Mouse (Mus musculus): ENCODE results near the gene Exoc4. TPM values are rescaled to one million over a fixed set of nuclear protein-coding genes. Genes with fewer than 3 reads are reported as not detected.

Exoc4 gene
- polyA plus RNA-seq, 1 experiment from 2014 or later, result 36.1 TPM

DNA sequence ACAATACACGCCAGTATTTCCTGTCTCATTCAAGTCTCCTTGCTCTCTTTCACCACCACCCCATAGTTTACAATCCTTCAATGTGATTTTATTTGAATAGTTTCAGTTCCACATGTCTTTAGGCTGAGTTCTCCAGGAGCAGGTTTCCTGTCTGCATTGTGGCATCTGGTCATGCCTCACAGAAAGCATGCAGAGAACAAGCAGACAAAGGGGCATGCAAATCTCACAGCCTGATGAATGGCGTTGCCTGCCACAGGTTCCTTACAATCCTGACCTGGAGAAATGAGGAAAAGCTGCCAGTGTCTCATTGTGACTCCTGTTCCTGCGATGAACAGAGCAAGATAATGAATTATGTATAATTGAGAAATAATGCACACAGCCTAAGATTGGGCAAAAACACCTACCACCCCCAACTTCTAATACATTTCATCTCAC, 490.0 kb downstream of the Exoc4 start:
- Histone ChIP-seq H3K27ac (ENCODE audit: low read depth, low read length) (no peak overlapping the region), H3K27me3 (ENCODE audit: control insufficient read depth, insufficient read depth, low read length) (no peaks in the 10 kb centered on the region)
- 78% methylated on average over 3 of the region's 3 CpGs for WGBS (ENCODE audit: insufficient replicate concordance)

DNA sequence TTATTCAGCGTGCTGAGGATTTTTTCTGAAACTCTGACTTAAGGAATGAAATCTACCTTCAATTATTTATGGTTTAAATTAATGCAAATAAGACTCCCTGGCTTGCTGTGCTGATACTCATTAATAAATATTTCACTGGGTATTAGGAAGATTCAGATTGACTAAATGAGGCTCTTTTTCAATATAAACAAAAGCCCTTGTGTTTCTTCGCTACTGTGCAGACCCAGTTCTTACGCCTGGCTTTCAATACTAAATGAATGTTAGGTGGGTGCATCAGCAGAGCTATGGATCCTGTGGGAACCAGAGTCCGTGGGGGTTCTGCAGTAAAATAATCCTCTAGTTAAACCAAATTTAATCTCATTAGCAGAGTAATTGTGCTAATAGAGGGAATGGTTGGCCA, 490.4 kb downstream of the Exoc4 start:
- Histone ChIP-seq H3K4me1 (ENCODE audit: control insufficient read depth, insufficient read depth, low read length) (no peaks in the 10 kb centered on the region), H3K9me3 (replicated peaks; ENCODE audit: control insufficient read depth, low read length) (no peaks in the 10 kb centered on the region), H3K9ac (ENCODE audit: low read depth, low read length) (no peak overlapping the region), H3K4me2 (no peak overlapping the region), H3K4me3 (ENCODE audit: low read depth, low read length) (no peak overlapping the region), H3K36me3 (ENCODE audit: control insufficient read depth, insufficient read depth, low read length) (no peaks in the 10 kb centered on the region), H3K27me3 (ENCODE audit: control insufficient read depth, insufficient read depth, low read length) (no peaks in the 10 kb centered on the region), H3K27ac (ENCODE audit: low read depth, low read length) (no peak overlapping the region)
- no peak for ATAC-seq (replicated peaks; ENCODE audit: insufficient number of reproducible peaks, low FRiP score, low TSS enrichment)
- WGBS (ENCODE audit: insufficient replicate concordance), result 83% methylated on average over 4 of the region's 4 CpGs

More for the DNA sequence above, 490.0 kb downstream of the Exoc4 start:
- no peak overlapping the region for H3K9ac ChIP-seq (ENCODE audit: low read depth, low read length)
- no peaks in the 10 kb centered on the region for H3K36me3 ChIP-seq (ENCODE audit: control insufficient read depth, insufficient read depth, low read length)
- no peak for ATAC-seq (replicated peaks; ENCODE audit: insufficient number of reproducible peaks, low FRiP score, low TSS enrichment)
- H3K4me1 ChIP-seq (ENCODE audit: control insufficient read depth, insufficient read depth, low read length), result no peaks in the 10 kb centered on the region
- H3K4me3 ChIP-seq (ENCODE audit: low read depth, low read length), result no peak overlapping the region
- H3K4me2 ChIP-seq, result no peak overlapping the region
- no peaks in the 10 kb centered on the region for H3K9me3 ChIP-seq (replicated peaks; ENCODE audit: control insufficient read depth, low read length)

DNA sequence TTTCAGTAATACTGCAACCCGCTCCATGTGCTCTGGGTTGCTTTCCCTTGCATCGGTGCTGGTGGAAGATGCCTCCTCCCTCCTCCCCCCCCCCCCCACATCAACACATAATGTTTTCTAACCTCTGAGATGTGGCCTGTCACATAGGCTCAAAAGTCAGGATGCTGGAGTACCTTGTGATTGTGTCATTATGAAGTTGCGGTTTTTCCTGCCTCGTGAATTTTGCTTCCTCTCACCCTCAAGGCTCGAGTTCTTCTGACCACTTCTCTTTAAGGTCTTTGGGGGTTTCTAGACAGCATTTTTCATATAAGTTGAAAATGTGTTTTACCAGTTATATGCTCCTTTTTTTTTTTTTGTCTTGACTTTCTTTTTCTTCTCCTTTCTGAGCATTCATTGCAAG, 507.1 kb downstream of the Exoc4 start:
- Histone ChIP-seq H3K9ac (ENCODE audit: low read depth, low read length) (no peak overlapping the region), H3K27me3 (ENCODE audit: control insufficient read depth, insufficient read depth, low read length) (no peaks in the 10 kb centered on the region), H3K4me3 (ENCODE audit: low read depth, low read length) (no peak overlapping the region), H3K4me1 (ENCODE audit: control insufficient read depth, insufficient read depth, low read length) (no peaks in the 10 kb centered on the region), H3K9me3 (replicated peaks; ENCODE audit: control insufficient read depth, low read length) (no peaks in the 10 kb centered on the region), H3K27ac (ENCODE audit: low read depth, low read length) (no peak overlapping the region), H3K4me2 (no peak overlapping the region), H3K36me3 (ENCODE audit: control insufficient read depth, insufficient read depth, low read length) (no peaks in the 10 kb centered on the region)
- 86% methylated on average over 5 of the region's 5 CpGs for WGBS (ENCODE audit: insufficient replicate concordance)
- no peak for ATAC-seq (replicated peaks; ENCODE audit: insufficient number of reproducible peaks, low FRiP score, low TSS enrichment)

DNA sequence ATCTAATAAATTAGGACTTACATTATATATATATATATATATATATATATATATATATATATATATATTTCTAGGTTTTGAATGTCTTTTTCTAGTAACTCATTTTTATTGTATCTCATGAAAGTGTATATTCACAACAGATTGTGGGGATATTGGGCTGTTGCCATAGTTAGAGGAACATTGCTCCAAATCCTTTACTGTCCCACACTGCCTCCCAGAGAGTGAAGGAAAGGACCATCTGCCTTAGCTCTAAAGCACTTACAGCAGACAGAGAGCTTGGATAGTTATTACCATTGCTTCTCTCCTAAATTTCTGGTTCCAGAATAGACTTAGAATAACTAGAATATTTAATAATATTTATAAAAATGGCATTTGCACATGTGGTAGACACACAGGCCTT, 512.7 kb downstream of the Exoc4 start:
- Histone ChIP-seq H3K4me2 (no peak overlapping the region), H3K27ac (ENCODE audit: low read depth, low read length) (no peak overlapping the region), H3K4me1 (ENCODE audit: control insufficient read depth, insufficient read depth, low read length) (no peaks in the 10 kb centered on the region), H3K36me3 (ENCODE audit: control insufficient read depth, insufficient read depth, low read length) (no peaks in the 10 kb centered on the region), H3K9ac (ENCODE audit: low read depth, low read length) (no peak overlapping the region), H3K27me3 (ENCODE audit: control insufficient read depth, insufficient read depth, low read length) (no peaks in the 10 kb centered on the region), H3K4me3 (ENCODE audit: low read depth, low read length) (no peak overlapping the region), H3K9me3 (replicated peaks; ENCODE audit: control insufficient read depth, low read length) (no peaks in the 10 kb centered on the region)
- no peak for ATAC-seq (replicated peaks; ENCODE audit: insufficient number of reproducible peaks, low FRiP score, low TSS enrichment)

DNA sequence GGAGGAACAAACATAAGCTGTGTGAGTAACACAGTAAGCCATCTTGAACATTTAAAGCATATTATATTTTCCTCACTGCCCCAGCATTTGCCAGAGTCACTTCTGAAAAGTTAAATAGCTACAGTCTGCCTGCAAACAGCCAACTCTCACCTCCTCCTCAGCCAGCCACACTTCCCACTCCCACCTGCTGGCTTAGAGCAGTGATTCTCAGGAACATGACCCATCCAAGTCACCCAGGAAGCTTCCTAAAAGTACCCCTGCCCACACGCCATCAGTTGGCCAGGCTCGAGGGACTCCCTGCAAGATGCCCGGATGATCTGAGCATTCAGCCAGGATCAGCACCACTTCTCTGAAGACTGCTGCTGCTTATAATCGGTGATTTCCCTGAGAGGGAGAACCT, 514.4 kb downstream of the Exoc4 start:
- H3K4me1 ChIP-seq (ENCODE audit: control insufficient read depth, insufficient read depth, low read length), result no peaks in the 10 kb centered on the region
- no peak for ATAC-seq (replicated peaks; ENCODE audit: insufficient number of reproducible peaks, low FRiP score, low TSS enrichment)
- no peak overlapping the region for H3K4me2 ChIP-seq
- H3K27ac ChIP-seq (ENCODE audit: low read depth, low read length), result no peak overlapping the region
- no peaks in the 10 kb centered on the region for H3K27me3 ChIP-seq (ENCODE audit: control insufficient read depth, insufficient read depth, low read length)
- no peaks in the 10 kb centered on the region for H3K36me3 ChIP-seq (ENCODE audit: control insufficient read depth, insufficient read depth, low read length)
- no peaks in the 10 kb centered on the region for H3K9me3 ChIP-seq (replicated peaks; ENCODE audit: control insufficient read depth, low read length)
- WGBS (ENCODE audit: insufficient replicate concordance), result 80% methylated on average over 4 of the region's 4 CpGs
- no peak overlapping the region for H3K4me3 ChIP-seq (ENCODE audit: low read depth, low read length)
- no peak overlapping the region for H3K9ac ChIP-seq (ENCODE audit: low read depth, low read length)

DNA sequence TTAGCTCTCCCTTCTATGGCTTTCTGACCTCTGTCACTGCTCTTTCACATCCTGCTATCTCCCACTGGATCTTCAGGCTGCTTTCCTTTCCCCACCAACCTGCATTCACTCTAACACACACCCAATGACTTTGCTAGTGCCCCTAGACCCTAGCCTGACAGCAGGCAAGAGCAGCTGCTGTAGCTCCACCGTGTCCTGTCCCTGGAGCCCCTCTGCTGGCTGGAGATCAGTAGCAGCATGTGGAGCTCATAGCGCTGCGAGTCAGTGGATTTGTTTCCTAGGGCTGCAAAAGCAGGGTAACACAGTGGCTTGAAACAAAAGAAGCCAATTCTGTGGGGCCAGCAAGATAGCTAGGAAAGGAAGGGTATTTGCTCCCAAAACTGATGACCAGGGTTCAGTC, 515.1 kb downstream of the Exoc4 start:
- Histone ChIP-seq H3K9ac (ENCODE audit: low read depth, low read length) (no peak overlapping the region), H3K4me2 (no peak overlapping the region), H3K9me3 (replicated peaks; ENCODE audit: control insufficient read depth, low read length) (no peaks in the 10 kb centered on the region), H3K4me3 (ENCODE audit: low read depth, low read length) (no peak overlapping the region), H3K4me1 (ENCODE audit: control insufficient read depth, insufficient read depth, low read length) (no peaks in the 10 kb centered on the region), H3K36me3 (ENCODE audit: control insufficient read depth, insufficient read depth, low read length) (no peaks in the 10 kb centered on the region), H3K27ac (ENCODE audit: low read depth, low read length) (no peak overlapping the region), H3K27me3 (ENCODE audit: control insufficient read depth, insufficient read depth, low read length) (no peaks in the 10 kb centered on the region)
- no peak for ATAC-seq (replicated peaks; ENCODE audit: insufficient number of reproducible peaks, low FRiP score, low TSS enrichment)
- 60% methylated on average over 3 of the region's 3 CpGs for WGBS (ENCODE audit: insufficient replicate concordance)

DNA sequence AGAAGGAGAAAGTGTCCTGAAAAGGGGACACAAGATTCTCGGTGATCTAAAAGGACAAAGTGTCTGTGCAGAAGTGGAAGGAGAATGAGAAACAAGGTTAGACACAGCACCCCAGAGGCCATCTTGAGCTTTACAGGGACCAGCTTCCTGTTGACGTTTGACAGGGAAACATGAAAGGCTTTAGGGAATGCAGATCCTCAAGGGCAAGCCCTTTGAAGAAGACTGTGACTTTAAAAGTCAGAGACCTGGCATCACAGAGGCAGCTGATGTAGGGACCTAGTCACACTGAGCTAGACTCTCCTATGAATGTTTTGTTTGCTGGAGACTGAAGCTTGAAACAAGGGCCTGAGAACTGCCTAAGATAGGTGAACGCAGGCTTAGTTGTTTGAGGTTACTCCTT, 520.4 kb downstream of the Exoc4 start:
- H3K9ac ChIP-seq (ENCODE audit: low read depth, low read length), result no peak overlapping the region
- no peak overlapping the region for H3K27ac ChIP-seq (ENCODE audit: low read depth, low read length)
- 58% methylated on average over 3 of the region's 3 CpGs for whole genome bisulfite sequencing (ENCODE audit: insufficient replicate concordance)
- no peaks in the 10 kb centered on the region for H3K36me3 ChIP-seq (ENCODE audit: control insufficient read depth, insufficient read depth, low read length)
- H3K27me3 ChIP-seq (ENCODE audit: control insufficient read depth, insufficient read depth, low read length), result no peaks in the 10 kb centered on the region
- ATAC-seq (replicated peaks; ENCODE audit: insufficient number of reproducible peaks, low FRiP score, low TSS enrichment), result no peak
- H3K4me1 ChIP-seq (ENCODE audit: control insufficient read depth, insufficient read depth, low read length), result no peaks in the 10 kb centered on the region
- no peak overlapping the region for H3K4me2 ChIP-seq
- no peak overlapping the region for H3K4me3 ChIP-seq (ENCODE audit: low read depth, low read length)
- no peaks in the 10 kb centered on the region for H3K9me3 ChIP-seq (replicated peaks; ENCODE audit: control insufficient read depth, low read length)

DNA sequence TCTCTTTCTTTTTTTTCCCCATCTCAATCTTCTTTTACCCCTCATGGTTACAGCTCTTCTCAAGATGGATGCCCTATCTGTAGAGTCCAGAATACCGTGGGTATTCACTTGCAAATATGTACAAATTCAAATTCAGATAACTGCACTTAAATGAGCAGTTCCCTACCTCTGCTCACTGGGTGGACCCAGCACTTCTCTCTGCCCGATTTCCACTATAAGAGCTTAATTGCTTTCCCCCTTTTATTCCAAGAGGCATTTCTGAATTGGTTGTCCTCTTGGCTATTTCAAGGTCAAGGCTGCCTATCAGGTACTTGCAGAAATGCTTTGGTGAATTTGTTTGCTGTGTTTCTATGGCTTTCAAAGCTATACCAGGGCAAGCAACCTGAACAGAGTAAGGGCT, 521.1 kb downstream of the Exoc4 start:
- Histone ChIP-seq H3K9ac (ENCODE audit: low read depth, low read length) (no peak overlapping the region), H3K36me3 (ENCODE audit: control insufficient read depth, insufficient read depth, low read length) (no peaks in the 10 kb centered on the region), H3K4me3 (ENCODE audit: low read depth, low read length) (no peak overlapping the region), H3K4me1 (ENCODE audit: control insufficient read depth, insufficient read depth, low read length) (no peaks in the 10 kb centered on the region), H3K9me3 (replicated peaks; ENCODE audit: control insufficient read depth, low read length) (no peaks in the 10 kb centered on the region), H3K4me2 (no peak overlapping the region), H3K27ac (ENCODE audit: low read depth, low read length) (no peak overlapping the region), H3K27me3 (ENCODE audit: control insufficient read depth, insufficient read depth, low read length) (no peaks in the 10 kb centered on the region)
- no peak for ATAC-seq (replicated peaks; ENCODE audit: insufficient number of reproducible peaks, low FRiP score, low TSS enrichment)
- WGBS (ENCODE audit: insufficient replicate concordance), result 75% methylated on average over 2 of the region's 2 CpGs

DNA sequence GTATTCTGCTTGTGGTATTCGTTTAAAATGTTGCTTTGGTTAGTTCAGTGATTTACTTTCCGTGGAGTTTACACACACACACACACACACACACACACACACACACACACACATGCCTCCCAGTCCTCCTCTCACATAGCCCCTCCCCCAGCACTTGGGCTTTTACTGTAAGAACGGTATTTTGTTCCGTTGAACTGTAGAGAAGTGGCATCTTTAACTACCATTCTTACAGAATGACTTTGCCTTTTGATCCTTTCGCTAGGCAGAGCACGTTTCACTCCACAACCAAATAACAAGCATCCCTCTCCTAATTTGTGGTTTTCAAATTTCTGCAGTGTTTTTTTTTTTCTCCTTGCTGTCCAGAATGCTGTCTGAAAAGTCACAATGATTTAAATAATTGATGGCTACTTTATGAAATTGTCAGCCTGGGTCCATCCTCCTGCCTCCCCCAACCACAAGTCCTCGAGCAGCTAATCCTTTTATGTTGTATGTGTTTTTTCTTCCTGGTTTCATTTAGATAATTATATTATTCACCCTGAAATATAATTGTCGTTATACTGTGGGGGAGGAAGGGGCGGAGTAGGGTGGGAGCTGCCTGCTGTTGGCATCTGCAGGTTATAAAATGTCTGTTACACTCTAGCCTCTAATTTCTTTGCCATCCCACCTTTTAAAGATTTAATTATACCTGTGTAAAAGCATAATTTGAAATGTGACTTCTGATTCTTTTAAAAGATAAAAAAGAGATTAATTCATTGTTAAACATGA, 523.8 kb downstream of the Exoc4 start:
- Histone ChIP-seq H3K36me3 (ENCODE audit: control insufficient read depth, insufficient read depth, low read length) (no peaks in the 10 kb centered on the region), H3K9ac (ENCODE audit: low read depth, low read length) (no peak overlapping the region), H3K4me2 (no peak overlapping the region), H3K4me1 (ENCODE audit: control insufficient read depth, insufficient read depth, low read length) (no peaks in the 10 kb centered on the region), H3K4me3 (ENCODE audit: low read depth, low read length) (no peak overlapping the region), H3K27me3 (ENCODE audit: control insufficient read depth, insufficient read depth, low read length) (no peaks in the 10 kb centered on the region), H3K9me3 (replicated peaks; ENCODE audit: control insufficient read depth, low read length) (no peaks in the 10 kb centered on the region), H3K27ac (ENCODE audit: low read depth, low read length) (no peak overlapping the region)
- ATAC-seq (replicated peaks; ENCODE audit: insufficient number of reproducible peaks, low FRiP score, low TSS enrichment), result no peak
- WGBS (ENCODE audit: insufficient replicate concordance), result 79% methylated on average over 9 of the region's 9 CpGs
